Mouse (Mus musculus) embryo, embryonic 10 days (tissue): Measurements from ENCODE around the gene H2-Q6.
"Not testable (repeated sequence)": the region's sequence is repeated elsewhere in the genome, so short reads cannot be mapped to it uniquely, and the experiment has no call there.

Source experiments
- DNase-seq: peaks from one replicate; pipeline ENCODE4 v3.0.0-alpha.2; 2015; ENCODE audit warnings: low spot score

H2-Q6 gene

GRCm38 (mm10) chr17:35424624-35425416, at the start of gene H2-Q6:
H2-Q6 (plus strand) TSS chr17:35424850.
- peak; percentile 79 for DNase-seq

GRCm38 (mm10) chr17:35379369-35379728, 45.3 kb upstream of the H2-Q6 start, which contains the start of gene H2-Q4:
H2-Q4 (plus strand) TSS chr17:35379617.
- DNase-seq: peak; percentile 91

GRCm38 (mm10) chr17:35379729-35380451, 44.8 kb upstream of the H2-Q6 start:
- DNase-seq: peak; percentile 14

- DNase-seq: peak; percentile 47
Observed at GRCm38 (mm10) chr17:35389796-35390195, 34.9 kb upstream of the H2-Q6 start.

- not testable (repeated sequence) for DNase-seq
Observed at GRCm38 (mm10) chr17:35392671-35393070, 32.0 kb upstream of the H2-Q6 start.

- DNase-seq: not testable (repeated sequence)
Observed at GRCm38 (mm10) chr17:35393864-35394800, 30.5 kb upstream of the H2-Q6 start.

- DNase-seq: not testable (repeated sequence)
Observed at GRCm38 (mm10) chr17:35396956-35397355, 27.7 kb upstream of the H2-Q6 start.

- DNase-seq: not testable (repeated sequence)
Observed at GRCm38 (mm10) chr17:35413057-35413456, 11.6 kb upstream of the H2-Q6 start.

- not testable (repeated sequence) for DNase-seq
Observed at GRCm38 (mm10) chr17:35415273-35416129, 9.1 kb upstream of the H2-Q6 start.

GRCm38 (mm10) chr17:35418772-35419171, 5.9 kb upstream of the H2-Q6 start:
- DNase-seq: no peak

GRCm38 (mm10) chr17:35419564-35419963, 5.1 kb upstream of the H2-Q6 start:
- not testable (repeated sequence) for DNase-seq

- peak; percentile 69 for DNase-seq
Observed at GRCm38 (mm10) chr17:35420206-35420810, 4.3 kb upstream of the H2-Q6 start.

- not testable (repeated sequence) for DNase-seq
Observed at GRCm38 (mm10) chr17:35421331-35421730, 3.3 kb upstream of the H2-Q6 start.

- DNase-seq: not testable (repeated sequence)
Observed at GRCm38 (mm10) chr17:35422360-35422759, 2.3 kb upstream of the H2-Q6 start.

- not testable (repeated sequence) for DNase-seq
Observed at GRCm38 (mm10) chr17:35423131-35423810, 1.4 kb upstream of the H2-Q6 start.

GRCm38 (mm10) chr17:35424106-35424505, 544 bp upstream of the H2-Q6 start:
- DNase-seq: not testable (repeated sequence)

GRCm38 (mm10) chr17:35425474-35425873, 824 bp downstream of the H2-Q6 start:
- peak; percentile 23 for DNase-seq

- not testable (repeated sequence) for DNase-seq
Observed at GRCm38 (mm10) chr17:35428883-35429282, 4.2 kb downstream of the H2-Q6 start.

GRCm38 (mm10) chr17:35430671-35431070, 6.0 kb downstream of the H2-Q6 start:
- not testable (repeated sequence) for DNase-seq

- not testable (repeated sequence) for DNase-seq
Observed at GRCm38 (mm10) chr17:35432167-35432566, 7.5 kb downstream of the H2-Q6 start.
